Mouse (Mus musculus) forebrain, postnatal 0 days (tissue): ENCODE results near the gene Vmn1r19. TPM values are rescaled to one million over a fixed set of nuclear protein-coding genes. Genes with fewer than 3 reads are reported as not detected.

Experiments
- ATAC-seq: fragments of 200-750 bp; cut with Nextera tagmentation; 2 replicates; pipeline ENCODE4 v1.8.0; 2017; ENCODE audit warnings: mild to moderate bottlenecking, moderate library complexity
- DNase-seq: peaks from one replicate; pipeline ENCODE4 v3.0.0-alpha.2; 2015
- H3K27ac ChIP-seq: fragments of 300-500 bp; sonication (generic); 2 replicates; pipeline ENCODE4 v1.5.1; 2014; ENCODE audit warnings: low read depth, mild to moderate bottlenecking, antibody characterized with exemption, low read length, moderate library complexity, mixed read lengths
- H3K27me3 ChIP-seq: fragments of 300-500 bp; sonication (generic); 2 replicates; pipeline ENCODE4 v1.6.1; 2014; ENCODE audit warnings: mild to moderate bottlenecking, low read length, mixed read lengths; ENCODE audit not compliant: insufficient read depth
- H3K36me3 ChIP-seq: fragments of 300-500 bp; sonication (generic); 2 replicates; pipeline ENCODE4 v1.6.1; 2014; ENCODE audit warnings: mild to moderate bottlenecking, moderate library complexity; ENCODE audit not compliant: insufficient read depth
- H3K4me1 ChIP-seq: fragments of 300-500 bp; sonication (generic); 2 replicates; pipeline ENCODE4 v1.6.1; 2014; ENCODE audit warnings: antibody characterized with exemption; ENCODE audit not compliant: insufficient read depth
- H3K4me2 ChIP-seq: fragments of 300-500 bp; sonication (generic); 2 replicates; pipeline ENCODE4 v1.6.1; 2014; ENCODE audit warnings: low read depth, mild to moderate bottlenecking, moderate library complexity
- H3K4me3 ChIP-seq: fragments of 300-500 bp; sonication (generic); 2 replicates; pipeline ENCODE4 v1.5.1; 2014; ENCODE audit warnings: low read depth, low read length, mixed read lengths
- H3K9ac ChIP-seq: fragments of 300-500 bp; sonication (generic); 2 replicates; pipeline ENCODE4 v1.6.1; 2014; ENCODE audit warnings: mild to moderate bottlenecking
- H3K9me3 ChIP-seq: fragments of 300-500 bp; sonication (generic); 2 replicates; pipeline ENCODE4 v1.6.1; 2016; ENCODE audit warnings: low read length
- CTCF ChIP-seq: sonication (generic); IDR thresholded peaks from 2 replicates; pipeline ENCODE4 v1.5.1; 2016; ENCODE audit warnings: antibody characterized with exemption, control low read depth, low read depth
- WGBS: fragments of 180-500 bp; shearing (Covaris S2); extraction: QIAGEN DNeasy Blood & Tissue Kit; methylation state at CpG from one replicate; pipeline ENCODE4 v1.1.7; 2014; 5-methylcytosine and 5-hydroxymethylcytosine counted together
- polyA plus RNA-seq: library from polyadenylated mRNA; unstranded; fragments of >200 nt; fragmentation: Nextera tagmentation; extraction: Ambion mirVana; gene quantifications from 2 replicates; pipeline ENCODE4 v1.2.1, GENCODE M21; 2015
- total RNA-seq: library from RNA; depleted of rRNA; stranded (reverse); fragments of >200 nt; gene quantifications from 2 replicates; pipeline ENCODE4 v1.2.3, GENCODE M21; 2014; rRNA removed

The Vmn1r19 gene
- total and polyA plus RNA-seq, 2 experiments from 2014 or later: not detected

DNA sequence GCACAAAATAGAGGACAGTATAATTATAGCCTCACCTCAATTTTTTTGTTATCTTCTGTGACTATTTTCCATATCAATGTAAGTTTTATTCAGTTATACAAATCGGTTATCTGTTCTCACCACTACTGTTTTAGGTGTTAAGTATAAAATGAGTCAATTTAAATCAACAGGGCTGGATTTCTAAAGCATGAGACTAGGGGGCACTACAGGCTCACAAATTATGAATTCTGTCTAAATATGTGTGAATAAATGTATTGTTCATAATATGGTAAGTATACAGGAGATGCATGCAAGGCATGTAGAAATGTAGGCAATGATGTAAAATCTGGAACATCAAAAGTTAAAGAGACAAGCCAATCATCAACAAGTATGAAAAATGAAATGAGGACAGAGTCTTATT lies 27.6 kb downstream of the Vmn1r19 start:
- no peaks in the 10 kb centered on the region for H3K4me1 ChIP-seq
- H3K9ac ChIP-seq: no peak overlapping the region
- ATAC-seq: no peak
- H3K4me2 ChIP-seq: no peak overlapping the region
- H3K9me3 ChIP-seq: no peaks in the 10 kb centered on the region
- H3K27me3 ChIP-seq: no peaks in the 10 kb centered on the region
- 0 out of 2 replicates have a peak, but pooled peaks have one; percentile 20 for TF ChIP-seq CTCF
- no peak overlapping the region for H3K4me3 ChIP-seq
- H3K27ac ChIP-seq: no peak overlapping the region
- no peaks in the 10 kb centered on the region for H3K36me3 ChIP-seq
- 77% methylated on average over 1 of the region's 1 CpGs for WGBS
- peak; percentile 10 for DNase-seq

Other genes starting within 250 kb of the Vmn1r19 start
- not detected in 2 replicates for gene Vmn1r12, start 246.9 kb upstream of the Vmn1r19 start, total RNA-seq
- gene Vmn1r12, start 246.9 kb upstream of the Vmn1r19 start, polyA plus RNA-seq: not detected in 2 replicates
- gene Vmn1r13, start 200.5 kb upstream of the Vmn1r19 start, total RNA-seq: not detected in 2 replicates
- gene Vmn1r13, start 200.5 kb upstream of the Vmn1r19 start, polyA plus RNA-seq: not detected in 2 replicates
- gene Vmn1r14, start 172.1 kb upstream of the Vmn1r19 start, total RNA-seq: not detected in 2 replicates
- not detected in 2 replicates for gene Vmn1r14, start 172.1 kb upstream of the Vmn1r19 start, polyA plus RNA-seq
- gene Vmn1r15, start 145.8 kb upstream of the Vmn1r19 start, total RNA-seq: not detected in 2 replicates
- gene Vmn1r15, start 145.8 kb upstream of the Vmn1r19 start, polyA plus RNA-seq: not detected in 2 replicates
- not detected in 2 replicates for gene Vmn1r16, start 74.3 kb upstream of the Vmn1r19 start, total RNA-seq
- not detected in 2 replicates for gene Vmn1r16, start 74.3 kb upstream of the Vmn1r19 start, polyA plus RNA-seq
- not detected in 2 replicates for gene Vmn1r17, start 40.1 kb upstream of the Vmn1r19 start, total RNA-seq
- gene Vmn1r17, start 40.1 kb upstream of the Vmn1r19 start, polyA plus RNA-seq: not detected in 2 replicates
- gene Vmn1r18, start 8.0 kb upstream of the Vmn1r19 start, total RNA-seq: not detected in 2 replicates
- not detected in 2 replicates for gene Vmn1r18, start 8.0 kb upstream of the Vmn1r19 start, polyA plus RNA-seq
- not detected in 2 replicates for gene Vmn1r20, start 25.1 kb downstream of the Vmn1r19 start, total RNA-seq
- gene Vmn1r20, start 25.1 kb downstream of the Vmn1r19 start, polyA plus RNA-seq: not detected in 2 replicates
- gene Ppm1k, start 131.7 kb downstream of the Vmn1r19 start, total RNA-seq: 13.6 and 15.8 TPM in 2 replicates
- 3.3 and 5.7 TPM in 2 replicates for gene Ppm1k, start 131.7 kb downstream of the Vmn1r19 start, polyA plus RNA-seq
- gene Herc6, start 177.2 kb downstream of the Vmn1r19 start, total RNA-seq: 1.8 and 2.2 TPM in 2 replicates
- gene Herc6, start 177.2 kb downstream of the Vmn1r19 start, polyA plus RNA-seq: 0.73 and 1.1 TPM in 2 replicates